Mouse (Mus musculus) liver, adult 2 months (tissue): ENCODE results near the gene Ldb2.

Source experiments
- CTCF ChIP-seq: fragments of 200-500 bp; IDR thresholded peaks from 2 replicates; pipeline ENCODE4 v1.5.1; 2011; ENCODE audit warnings: low read depth, low read length, control low read depth
- POLR2A ChIP-seq: fragments of 200-500 bp; IDR thresholded peaks from 2 replicates; pipeline ENCODE4 v1.6.1; 2011; ENCODE audit warnings: low read length, control low read depth; ENCODE audit not compliant: insufficient read depth; ENCODE audit errors: extremely low read depth

DNA sequence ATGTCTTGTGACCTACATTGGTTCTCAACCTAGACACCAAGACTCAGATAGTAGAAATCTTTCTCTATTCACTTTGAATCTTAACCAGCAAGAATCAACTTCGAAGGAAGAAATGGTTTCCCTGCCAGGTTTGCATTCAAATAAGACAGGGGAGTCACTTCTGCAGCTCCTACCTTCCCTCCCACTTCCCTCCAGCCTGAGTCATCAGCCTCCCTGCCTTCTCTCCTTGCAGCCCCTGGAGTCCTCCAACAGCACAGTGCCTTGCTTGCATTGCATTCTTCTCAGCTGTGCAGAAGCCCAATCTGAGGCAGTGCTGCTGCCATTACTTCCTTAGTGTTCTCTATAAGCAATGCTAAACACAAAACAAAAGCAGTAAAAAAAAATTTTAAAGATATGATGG lies 79.6 kb downstream of the Ldb2 start:
- TF ChIP-seq POLR2A, result no peak
- no peak for TF ChIP-seq CTCF
